Mouse (Mus musculus) natural killer cell, adult 2 months (primary cell): Measurements from ENCODE around the gene Snrnp35.

Source experiments
- DNase-seq, 2 experiments: peaks; one replicate each; pipeline ENCODE4 v3.0.0; 2022; ENCODE audit warnings: low spot score in 2 of 2

The Snrnp35 gene

DNA sequence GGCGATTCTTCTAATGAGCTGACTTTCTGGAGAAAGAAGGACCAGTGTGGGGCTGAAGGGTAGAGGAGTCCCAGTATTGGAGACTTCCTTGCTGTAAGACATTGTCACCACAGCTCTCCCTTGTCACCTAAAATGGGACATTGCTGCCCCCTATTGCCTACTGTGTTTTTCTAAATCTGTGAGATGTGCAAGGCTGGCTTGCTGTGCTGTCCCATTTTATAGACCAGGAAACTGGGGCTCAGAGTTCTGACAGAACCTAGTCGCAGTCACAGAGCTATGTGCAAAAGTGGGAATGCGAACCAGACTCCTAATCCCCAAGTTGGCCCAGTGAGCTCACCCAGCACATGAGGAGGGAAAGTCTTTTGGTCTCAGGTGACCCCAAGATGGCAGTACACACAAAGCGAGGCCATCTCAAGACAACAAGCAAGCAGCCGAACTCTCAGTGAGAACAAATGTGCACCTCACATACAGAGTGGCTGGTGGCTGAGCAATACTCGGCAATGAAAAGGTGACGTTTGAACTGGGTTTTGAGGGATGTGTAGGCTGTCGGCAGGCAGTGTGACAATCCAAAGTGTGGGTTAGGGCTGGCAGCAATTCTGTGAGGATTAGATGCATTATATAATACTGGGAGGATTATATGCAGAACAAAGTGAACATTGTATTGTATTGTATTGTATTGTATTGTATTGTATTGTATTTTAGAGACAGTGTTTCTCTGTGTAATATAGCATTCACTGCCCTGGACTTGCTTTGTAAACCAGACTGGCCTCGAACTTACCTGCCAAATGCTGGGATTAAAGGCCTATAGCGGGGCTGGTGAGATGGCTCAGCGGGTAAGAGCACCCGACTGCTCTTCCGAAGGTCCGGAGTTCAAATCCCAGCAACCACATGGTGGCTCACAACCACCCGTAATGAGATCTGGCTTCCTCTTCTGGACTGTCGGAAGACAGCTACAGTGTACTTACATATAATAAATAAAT, 56.2 kb downstream of the Snrnp35 start:
- DNase-seq = peak; percentile 53 to 73

DNA sequence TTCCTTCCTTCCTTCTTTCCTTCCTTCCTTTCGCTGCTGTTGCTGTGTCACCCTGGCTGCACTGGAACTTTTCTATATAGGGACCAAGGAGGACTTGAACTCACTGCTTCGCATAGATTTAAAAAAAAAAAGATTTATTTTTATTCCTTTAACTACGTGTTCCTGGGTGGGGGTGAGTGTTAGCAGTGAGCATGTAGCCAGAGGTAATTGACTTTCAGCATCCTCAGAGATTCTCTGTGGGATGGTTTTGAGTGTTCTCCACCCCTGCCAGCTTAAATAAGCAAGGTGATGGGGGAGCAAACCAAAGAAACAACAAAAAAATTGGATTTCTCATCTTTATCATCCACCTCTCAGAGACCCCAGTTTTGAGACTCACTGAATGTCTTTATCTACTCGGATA, 57.0 kb downstream of the Snrnp35 start:
- DNase-seq = no peak

DNA sequence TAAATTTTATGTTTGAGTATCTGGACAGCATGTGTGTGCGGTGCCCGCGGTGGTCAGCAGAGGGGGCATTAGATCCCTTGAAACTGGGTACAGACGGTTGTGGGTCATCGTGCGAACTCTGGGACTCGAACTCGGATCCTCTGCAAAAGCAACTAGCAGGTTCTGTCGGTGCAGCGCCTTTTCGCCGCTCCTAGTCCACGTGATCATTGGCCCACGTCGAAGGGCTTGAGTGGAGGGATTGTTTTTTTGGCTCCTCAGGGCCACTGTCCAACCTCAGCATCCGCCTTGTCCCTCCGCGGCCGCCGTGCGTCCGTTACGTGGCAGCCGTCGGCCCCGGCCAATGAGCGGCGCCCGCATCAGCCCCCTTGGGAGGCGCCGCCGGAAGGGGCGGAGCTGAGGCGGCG, 57.5 kb downstream of the Snrnp35 start, which contains the start of gene Tmed2:
Gene Tmed2, plus strand, starts transcription at position 313 of the 404 bp plus-strand sequence.
- peak; percentile 95 to 96 for DNase-seq
